Mouse (Mus musculus) forebrain, embryonic 14.5 days (tissue): ENCODE data around the gene Atp1a1. TPM values are rescaled to one million over a fixed set of nuclear protein-coding genes. Genes with fewer than 3 reads are reported as not detected.

Experiments
- ATAC-seq: fragments of 200-750 bp; cut with Nextera tagmentation; 2 replicates; pipeline ENCODE4 v1.8.0; 2017; ENCODE audit warnings: mild to moderate bottlenecking, moderate library complexity
- DNase-seq: peaks from one replicate; pipeline ENCODE4 v3.0.0-alpha.2; 2015; ENCODE audit warnings: low spot score
- H3K27ac ChIP-seq: fragments of 300-500 bp; sonication (generic); 2 replicates; pipeline ENCODE4 v1.5.1; 2014; ENCODE audit warnings: low read depth, mild to moderate bottlenecking, control low read depth, low read length, moderate library complexity
- H3K27me3 ChIP-seq: fragments of 300-500 bp; sonication (generic); replicated peaks from 2 replicates; pipeline ENCODE4 v1.6.1; 2014; ENCODE audit warnings: low read length, control low read depth, mixed read lengths; ENCODE audit not compliant: control insufficient read depth, insufficient read depth
- H3K36me3 ChIP-seq: fragments of 300-500 bp; sonication (generic); 2 replicates; pipeline ENCODE4 v1.6.1; 2014; ENCODE audit warnings: low read length, control low read depth; ENCODE audit not compliant: control insufficient read depth, insufficient read depth
- H3K4me1 ChIP-seq: fragments of 300-500 bp; sonication (generic); 2 replicates; pipeline ENCODE4 v1.6.1; 2014; ENCODE audit warnings: antibody characterized with exemption, low read length, control low read depth; ENCODE audit not compliant: control insufficient read depth, insufficient read depth
- H3K4me2 ChIP-seq: fragments of 300-500 bp; sonication (generic); 2 replicates; pipeline ENCODE4 v1.6.1; 2014; ENCODE audit warnings: mild to moderate bottlenecking, control low read depth, low read length
- H3K4me3 ChIP-seq: fragments of 300-500 bp; sonication (generic); 2 replicates; pipeline ENCODE4 v1.5.1; 2014; ENCODE audit warnings: low read depth, low read length, control low read depth
- H3K9ac ChIP-seq: fragments of 300-500 bp; sonication (generic); 2 replicates; pipeline ENCODE4 v1.6.1; 2014; ENCODE audit warnings: mild to moderate bottlenecking, low read length, control low read depth, moderate library complexity
- H3K9me3 ChIP-seq: fragments of 300-500 bp; sonication (generic); replicated peaks from 2 replicates; pipeline ENCODE4 v1.6.1; 2016; ENCODE audit warnings: low read length, control low read depth, mixed read lengths; ENCODE audit not compliant: control insufficient read depth
- WGBS: fragments of 180-500 bp; shearing (Covaris S2); extraction: QIAGEN DNeasy Blood & Tissue Kit; methylation state at CpG from one replicate; pipeline ENCODE4 v1.1.7; 2014; 5-methylcytosine and 5-hydroxymethylcytosine counted together
- polyA plus RNA-seq: library from polyadenylated mRNA; unstranded; fragments of >200 nt; fragmentation: Nextera tagmentation; extraction: Ambion mirVana; gene quantifications from 2 replicates; pipeline ENCODE4 v1.2.1, GENCODE M21; 2014

The Atp1a1 gene
- polyA plus RNA-seq, 1 experiment from 2014 or later, result 50.8 TPM

GRCm38 (mm10) chr3:101618505-101618904, 14.0 kb upstream of the Atp1a1 start:
- Histone ChIP-seq H3K27ac (no peak overlapping the region), H3K4me3 (no peak overlapping the region), H3K4me2 (no peak overlapping the region), H3K27me3 (no peaks in the 10 kb centered on the region), H3K36me3 (no peaks in the 10 kb centered on the region), H3K9ac (no peak overlapping the region), H3K4me1 (no peaks in the 10 kb centered on the region), H3K9me3 (no peaks in the 10 kb centered on the region)
- WGBS, result 78% methylated on average over 4 of the region's 4 CpGs
- no peak for ATAC-seq
- no peak for DNase-seq

- no peak overlapping the region for H3K4me2 ChIP-seq
- no peaks in the 10 kb centered on the region for H3K36me3 ChIP-seq
- no peaks in the 10 kb centered on the region for H3K4me1 ChIP-seq
- WGBS, result 92% methylated on average over 8 of the region's 8 CpGs
- ATAC-seq (no peak), DNase-seq (no peak)
- H3K9me3 ChIP-seq, result no peaks in the 10 kb centered on the region
- no peak overlapping the region for H3K4me3 ChIP-seq
- H3K27me3 ChIP-seq, result no peaks in the 10 kb centered on the region
- no peak overlapping the region for H3K9ac ChIP-seq
- no peak overlapping the region for H3K27ac ChIP-seq
Observed at GRCm38 (mm10) chr3:101617451-101617850, 13.0 kb upstream of the Atp1a1 start.

GRCm38 (mm10) chr3:101617007-101617406, 12.5 kb upstream of the Atp1a1 start:
- DNase-seq (no peak), ATAC-seq (no peak)
- Histone ChIP-seq H3K27me3 (no peaks in the 10 kb centered on the region), H3K4me1 (no peaks in the 10 kb centered on the region), H3K9ac (no peak overlapping the region), H3K27ac (no peak overlapping the region), H3K9me3 (no peaks in the 10 kb centered on the region), H3K4me2 (no peak overlapping the region), H3K36me3 (no peaks in the 10 kb centered on the region), H3K4me3 (no peak overlapping the region)

GRCm38 (mm10) chr3:101615856-101616255, 11.4 kb upstream of the Atp1a1 start:
- Histone ChIP-seq H3K9me3 (no peaks in the 10 kb centered on the region), H3K36me3 (no peaks in the 10 kb centered on the region), H3K4me1 (0 out of 2 replicates have a peak, but pooled peaks cover 6% of the 10 kb centered on the region), H3K4me3 (no peak overlapping the region), H3K4me2 (no peak overlapping the region), H3K9ac (no peak overlapping the region), H3K27me3 (no peaks in the 10 kb centered on the region), H3K27ac (no peak overlapping the region)
- 72% methylated on average over 6 of the region's 6 CpGs for WGBS
- DNase-seq (no peak), ATAC-seq (no peak)

- H3K27ac ChIP-seq, result no peak overlapping the region
Observed at GRCm38 (mm10) chr3:101611813-101612491, 7.5 kb upstream of the Atp1a1 start.

GRCm38 (mm10) chr3:101611012-101611812, 6.7 kb upstream of the Atp1a1 start:
- Histone ChIP-seq H3K9ac (no peak overlapping the region), H3K4me3 (no peak overlapping the region), H3K27me3 (0 out of 2 replicates have a peak, but pooled peaks cover under 1% of the 10 kb centered on the region), H3K4me2 (no peak overlapping the region), H3K36me3 (no peaks in the 10 kb centered on the region), H3K27ac (peak overlapping the region; percentile 48; the same call in 1 of the 2 replicates), H3K4me1 (peaks cover 10% of the 10 kb centered on the region; the same call in 1 of the 2 replicates), H3K9me3 (no peaks in the 10 kb centered on the region)
- ATAC-seq, result peak; percentile 54; the same call in 1 of the 2 replicates
- peak; percentile 52 for DNase-seq
- 68% methylated on average over 8 of the region's 8 CpGs for WGBS

More at GRCm38 (mm10) chr3:101611813-101612491, 7.5 kb upstream of the Atp1a1 start:
- Histone ChIP-seq H3K4me1 (peaks cover 8% of the 10 kb centered on the region; the same call in 1 of the 2 replicates), H3K4me3 (no peak overlapping the region), H3K27me3 (no peaks in the 10 kb centered on the region), H3K9ac (no peak overlapping the region), H3K36me3 (no peaks in the 10 kb centered on the region), H3K4me2 (no peak overlapping the region), H3K9me3 (no peaks in the 10 kb centered on the region)
- DNase-seq (no peak), ATAC-seq (no peak)
- WGBS, result 74% methylated on average over 10 of the region's 10 CpGs

- 0 out of 2 replicates have a peak, but pooled peaks cover 4% of the 10 kb centered on the region for H3K27me3 ChIP-seq
- H3K4me1 ChIP-seq, result peaks cover 14% of the 10 kb centered on the region; the same call in 1 of the 2 replicates
- 95% methylated on average over 5 of the region's 5 CpGs for WGBS
- no peak overlapping the region for H3K9ac ChIP-seq
- no peak overlapping the region for H3K4me2 ChIP-seq
- no peaks in the 10 kb centered on the region for H3K36me3 ChIP-seq
- H3K27ac ChIP-seq, result no peak overlapping the region
- no peak for ATAC-seq
- no peaks in the 10 kb centered on the region for H3K9me3 ChIP-seq
- H3K4me3 ChIP-seq, result no peak overlapping the region
- no peak for DNase-seq
Observed at GRCm38 (mm10) chr3:101609302-101609701, 4.8 kb upstream of the Atp1a1 start.

GRCm38 (mm10) chr3:101606861-101607455, 2.5 kb upstream of the Atp1a1 start:
- ATAC-seq (0 out of 2 replicates have a peak, but pooled peaks have one; percentile 4), DNase-seq (peak; percentile 89)
- Histone ChIP-seq H3K4me3 (no peak overlapping the region), H3K36me3 (no peaks in the 10 kb centered on the region), H3K4me2 (no peak overlapping the region), H3K9ac (no peak overlapping the region), H3K9me3 (no peaks in the 10 kb centered on the region), H3K27ac (no peak overlapping the region), H3K27me3 (0 out of 2 replicates have a peak, but pooled peaks cover 4% of the 10 kb centered on the region), H3K4me1 (peaks cover 24% of the 10 kb centered on the region)
- WGBS, result 59% methylated on average over 7 of the region's 7 CpGs
